Mouse (Mus musculus) CH12.LX (cell line): ENCODE data around the gene Vwa7. TPM values are rescaled to one million over a fixed set of nuclear protein-coding genes. Genes with fewer than 3 reads are reported as not detected.

Source experiments
- DNase-seq: peaks from one replicate; pipeline ENCODE4 v3.0.0-alpha.2; 2013; ENCODE audit errors: extremely low read depth
- H3K27ac ChIP-seq: 2 replicates; pipeline ENCODE4 v1.5.1; 2012; ENCODE audit warnings: low read depth, mild to moderate bottlenecking, control low read depth, moderate library complexity; ENCODE audit not compliant: insufficient read depth
- H3K27me3 ChIP-seq: replicated peaks from 2 replicates; pipeline ENCODE3; 2012; ENCODE audit warnings: inconsistent platforms
- H3K36me3 ChIP-seq, 2 experiments: replicated peaks in 1 of 2; 2 replicates each; pipeline versions ENCODE3 to v1.6.1; 2012; ENCODE audit warnings: inconsistent platforms in 1 of 2, low read length in 1 of 2, mild to moderate bottlenecking in 1 of 2, mixed read lengths in 1 of 2, moderate library complexity in 1 of 2; ENCODE audit not compliant: control insufficient read depth in 1 of 2, insufficient read depth in 1 of 2
- H3K4me1 ChIP-seq, 2 experiments: 2 replicates each; pipeline ENCODE4 v1.6.1; 2012; ENCODE audit warnings: inconsistent platforms in 1 of 2, moderate library complexity in 1 of 2; ENCODE audit not compliant: insufficient read depth in 2 of 2, control insufficient read depth in 1 of 2
- H3K4me2 ChIP-seq: 2 replicates; pipeline ENCODE4 v1.6.1; 2012; ENCODE audit warnings: low read depth, mild to moderate bottlenecking, control low read depth; ENCODE audit not compliant: poor library complexity, insufficient read depth, severe bottlenecking
- H3K4me3 ChIP-seq, 3 experiments: fragments of 150-350 bp in 1 of 3; sonication (generic) in 1 of 3; replicated peaks in 1 of 3; 2 replicates each; pipeline versions ENCODE3 to v1.5.1; 2011 to 2012; ENCODE audit warnings: low read depth in 2 of 3, low read length in 2 of 3, mild to moderate bottlenecking in 2 of 3, moderate library complexity in 2 of 3, control low read depth in 1 of 3, improper control_type of control experiment in 1 of 3, inconsistent platforms in 1 of 3, mixed read lengths in 1 of 3; ENCODE audit not compliant: poor library complexity in 1 of 3
- H3K79me2 ChIP-seq: replicated peaks from 2 replicates; pipeline ENCODE4 v1.6.1; 2012; ENCODE audit warnings: mild to moderate bottlenecking, moderate library complexity; ENCODE audit not compliant: control insufficient read depth, poor library complexity, insufficient read depth, severe bottlenecking; ENCODE audit errors: extremely low read depth
- H3K9ac ChIP-seq: 2 replicates; pipeline ENCODE4 v1.6.1; 2012; ENCODE audit warnings: low read depth, mild to moderate bottlenecking, control low read depth, moderate library complexity; ENCODE audit not compliant: insufficient read depth
- H3K9me3 ChIP-seq: replicated peaks from 2 replicates; pipeline ENCODE3; 2012; ENCODE audit warnings: low read length, inconsistent platforms, mixed read lengths
- BHLHE40 ChIP-seq: IDR thresholded peaks from 2 replicates; pipeline ENCODE4 v1.6.1; 2011; ENCODE audit warnings: mild to moderate bottlenecking, low read depth, low read length, improper control_type of control experiment
- CHD1 ChIP-seq: IDR thresholded peaks from 2 replicates; pipeline ENCODE4 v1.6.1; 2012; ENCODE audit warnings: low read depth, low read length, improper control_type of control experiment, inconsistent platforms
- CHD2 ChIP-seq: IDR thresholded peaks from 2 replicates; pipeline ENCODE4 v1.6.1; 2011; ENCODE audit warnings: low read length, improper control_type of control experiment
- CTCF ChIP-seq, 2 experiments: IDR thresholded peaks in 1 of 2; conservative IDR thresholded peaks in 1 of 2; 2 replicates each; pipeline ENCODE4 v1.5.1; 2011 to 2012; ENCODE audit warnings: low read depth in 2 of 2, low read length in 2 of 2, improper control_type of control experiment in 1 of 2, inconsistent platforms in 1 of 2, mild to moderate bottlenecking in 1 of 2, moderate library complexity in 1 of 2
- E2F4 ChIP-seq: IDR thresholded peaks from 2 replicates; pipeline ENCODE4 v1.6.1; 2011; ENCODE audit warnings: low read depth, low read length, improper control_type of control experiment; ENCODE audit not compliant: insufficient replicate concordance
- ELF1 ChIP-seq: IDR thresholded peaks from 2 replicates; pipeline ENCODE4 v1.6.1; 2014; ENCODE audit warnings: low read depth, mild to moderate bottlenecking, inconsistent platforms, low read length, improper control_type of control experiment
- EP300 ChIP-seq: IDR thresholded peaks from 2 replicates; pipeline ENCODE4 v1.6.1; 2011; ENCODE audit warnings: low read length, improper control_type of control experiment
- GABPA ChIP-seq: IDR thresholded peaks from 2 replicates; pipeline ENCODE4 v1.6.1; 2012; ENCODE audit warnings: low read depth, low read length, improper control_type of control experiment, inconsistent platforms; ENCODE audit not compliant: insufficient replicate concordance
- HCFC1 ChIP-seq: IDR thresholded peaks from 2 replicates; pipeline ENCODE4 v1.6.1; 2012; ENCODE audit warnings: low read depth, mild to moderate bottlenecking, inconsistent platforms, low read length, improper control_type of control experiment
- IRF4 ChIP-seq: IDR thresholded peaks from 2 replicates; pipeline ENCODE4 v1.6.1; 2014; ENCODE audit warnings: low read depth, mild to moderate bottlenecking, inconsistent platforms, low read length, improper control_type of control experiment
- JUND ChIP-seq: conservative IDR thresholded peaks from 2 replicates; pipeline ENCODE4 v1.6.1; 2011; ENCODE audit warnings: low read depth, low read length, improper control_type of control experiment
- KAT2A ChIP-seq: IDR thresholded peaks from 2 replicates; pipeline ENCODE4 v1.6.1; 2012; ENCODE audit warnings: low read length, improper control_type of control experiment, inconsistent platforms; ENCODE audit not compliant: insufficient replicate concordance
- MAFK ChIP-seq: IDR thresholded peaks from 2 replicates; pipeline ENCODE4 v1.6.1; 2011; ENCODE audit warnings: low read length, improper control_type of control experiment; ENCODE audit not compliant: insufficient replicate concordance
- MAX ChIP-seq: IDR thresholded peaks from 2 replicates; pipeline ENCODE4 v1.6.1; 2011; ENCODE audit warnings: low read length, improper control_type of control experiment
- MXI1 ChIP-seq: IDR thresholded peaks from 2 replicates; pipeline ENCODE4 v1.6.1; 2011; ENCODE audit warnings: mild to moderate bottlenecking, low read depth, low read length, improper control_type of control experiment
- MYC ChIP-seq: IDR thresholded peaks from 2 replicates; pipeline ENCODE4 v1.6.1; 2011; ENCODE audit warnings: low read depth, mild to moderate bottlenecking, improper control_type of control experiment, low read length
- NELFE ChIP-seq: IDR thresholded peaks from 2 replicates; pipeline ENCODE4 v1.6.1; 2011; ENCODE audit warnings: low read depth, low read length, improper control_type of control experiment
- POLR2A ChIP-seq: IDR thresholded peaks from 2 replicates; pipeline ENCODE4 v1.6.1; 2011; ENCODE audit warnings: low read depth, mild to moderate bottlenecking, improper control_type of control experiment, low read length
- RAD21 ChIP-seq: IDR thresholded peaks from 2 replicates; pipeline ENCODE4 v1.6.1; 2011; ENCODE audit warnings: low read depth, mild to moderate bottlenecking, low read length, improper control_type of control experiment, moderate library complexity
- RCOR1 ChIP-seq: conservative IDR thresholded peaks from 2 replicates; pipeline ENCODE4 v1.6.1; 2012; ENCODE audit warnings: low read depth, mild to moderate bottlenecking, inconsistent platforms, low read length, improper control_type of control experiment
- SMC3 ChIP-seq: IDR thresholded peaks from 2 replicates; pipeline ENCODE4 v1.6.1; 2011; ENCODE audit warnings: low read depth, low read length, improper control_type of control experiment
- TBP ChIP-seq: conservative IDR thresholded peaks from 2 replicates; pipeline ENCODE4 v1.6.1; 2011; ENCODE audit warnings: low read depth, low read length, improper control_type of control experiment
- UBTF ChIP-seq: IDR thresholded peaks from 2 replicates; pipeline ENCODE4 v1.6.1; 2012; ENCODE audit warnings: low read depth, mild to moderate bottlenecking, inconsistent platforms, low read length, improper control_type of control experiment, moderate library complexity
- ZC3H11A ChIP-seq: IDR thresholded peaks from 2 replicates; pipeline ENCODE4 v1.6.1; 2012; ENCODE audit warnings: low read depth, mild to moderate bottlenecking, inconsistent platforms, low read length, improper control_type of control experiment
- ZKSCAN1 ChIP-seq: IDR thresholded peaks from 2 replicates; pipeline ENCODE4 v1.6.1; 2012; ENCODE audit warnings: low read depth, inconsistent platforms, low read length, improper control_type of control experiment, borderline replicate concordance
- dilution Hi-C: fragments of 300-500 bp; cut with MboI; formaldehyde crosslinking; loops from 2 replicates; pipeline ENCODE4 v1.14.3; 2020; ENCODE audit warnings: low sequenced_read_pairs; ENCODE audit not compliant: extremely low pct_unique_long_range_greater_than_20kb, extremely low pct_ligation_motif_present
- in situ Hi-C: fragments of 300-500 bp; cut with MboI; formaldehyde crosslinking; loops from 3 replicates; pipeline ENCODE4 v1.14.3; 2019; ENCODE audit warnings: low sequenced_read_pairs, low pct_ligation_motif_present, low pct_unique_long_range_greater_than_20kb, mixed read lengths
- polyA plus RNA-seq: library from polyadenylated mRNA; unstranded; fragments of >175 nt; gene quantifications from 2 replicates; pipeline ENCODE4 v1.2.1, GENCODE M21; 2012; ENCODE audit warnings: low read depth; ENCODE audit not compliant: insufficient read length
- total RNA-seq, 2 experiments: library from RNA; depleted of rRNA; stranded (reverse); fragments of 300-350 nt in 1 of 2; fragments of >200 nt in 1 of 2; gene quantifications; 2 replicates each; pipeline ENCODE4 v1.2.3; 2012 to 2014

The Vwa7 gene
- total and polyA plus RNA-seq, 3 experiments = 0.42 to 1.2 TPM; not detected in 1

GRCm38 (mm10) chr17:34978239-34978638, 38.1 kb upstream of the Vwa7 start:
- DNase-seq = no peak
- peaks cover 2% of the 10 kb centered on the region for H3K9me3 ChIP-seq
- peaks cover 2 to 9% of the 10 kb centered on the region in 2 experiments; a peak in 3 of 4 replicates for H3K4me1 ChIP-seq
- TF ChIP-seq UBTF (no peak), CTCF (conservative IDR thresholded peaks at IDR 0.05 in 1 of 2, IDR thresholded peaks at IDR 0.05 in 1 of 2; ENCODE audit: low read depth in 2 of 2, low read length in 2 of 2) (no peak), CHD2 (no peak), MAFK (no peak)
- peaks cover 15% of the 10 kb centered on the region for H3K79me2 ChIP-seq
- H3K4me2 ChIP-seq = no peak overlapping the region
- no peaks in the 10 kb centered on the region for H3K27me3 ChIP-seq
- dilution Hi-C loops = no loop called here
- H3K9ac ChIP-seq = no peak overlapping the region
- H3K4me3 ChIP-seq = no peak overlapping the region
- in situ Hi-C loops = no loop called here
- peaks cover 2 to 22% of the 10 kb centered on the region in 2 experiments for H3K36me3 ChIP-seq
- no peak overlapping the region for H3K27ac ChIP-seq

GRCm38 (mm10) chr17:34979631-34980030, 36.7 kb upstream of the Vwa7 start:
- Histone ChIP-seq H3K36me3 (peaks cover 3 to 27% of the 10 kb centered on the region in 2 experiments), H3K4me2 (no peak overlapping the region), H3K9me3 (peaks cover 2% of the 10 kb centered on the region), H3K4me3 (no peak overlapping the region), H3K27me3 (no peaks in the 10 kb centered on the region), H3K9ac (no peak overlapping the region), H3K27ac (no peak overlapping the region), H3K79me2 (peaks cover 24% of the 10 kb centered on the region), H3K4me1 (peaks cover 2 to 16% of the 10 kb centered on the region in 2 experiments; a peak in 3 of 4 replicates)
- dilution Hi-C loops (no loop called here), in situ Hi-C loops (no loop called here)
- DNase-seq = no peak
- no peak for TF ChIP-seq POLR2A
- TF ChIP-seq BHLHE40 = no peak
- TF ChIP-seq UBTF = no peak
- no peak for TF ChIP-seq RCOR1
- no peak for TF ChIP-seq MYC
- no peak for TF ChIP-seq NELFE
- no peak for TF ChIP-seq EP300
- no peak for TF ChIP-seq ZC3H11A

GRCm38 (mm10) chr17:34980655-34981054, 35.7 kb upstream of the Vwa7 start:
- dilution Hi-C loops = no loop called here

More at GRCm38 (mm10) chr17:34980655-34981054, 35.7 kb upstream of the Vwa7 start:
- H3K36me3 ChIP-seq = peaks cover 14 to 37% of the 10 kb centered on the region in 2 experiments
- TF ChIP-seq SMC3 (peak; percentile 62), CTCF (conservative IDR thresholded peaks at IDR 0.05 in 1 of 2, IDR thresholded peaks at IDR 0.05 in 1 of 2; ENCODE audit: low read depth in 2 of 2, low read length in 2 of 2) (peak in 1 of 2 experiments; percentile 74; a peak in 2 of 4 replicates), JUND (no peak), E2F4 (no peak), MAFK (no peak), RAD21 (peak; percentile 61), CHD1 (no peak), MAX (no peak), ZKSCAN1 (no peak), ZC3H11A (no peak), IRF4 (no peak), HCFC1 (no peak), GABPA (no peak), ELF1 (no peak), MXI1 (no peak), KAT2A (no peak), TBP (no peak)
- in situ Hi-C loops = no loop called here
- H3K27ac ChIP-seq = no peak overlapping the region
- peak overlapping the region; percentile 50 to 95 (median 87) for H3K4me3 ChIP-seq
- H3K9ac ChIP-seq = peak overlapping the region; percentile 90
- H3K4me2 ChIP-seq = peak overlapping the region; percentile 95
- no peak for DNase-seq
- H3K27me3 ChIP-seq = no peaks in the 10 kb centered on the region
- peaks cover 24% of the 10 kb centered on the region for H3K79me2 ChIP-seq
- H3K4me1 ChIP-seq = peaks cover 2 to 24% of the 10 kb centered on the region in 2 experiments; a peak in 3 of 4 replicates
- peaks cover 2% of the 10 kb centered on the region for H3K9me3 ChIP-seq
